Mouse (Mus musculus): ENCODE data around the gene Tmem63b. TPM values are rescaled to one million over a fixed set of nuclear protein-coding genes. Genes with fewer than 3 reads are reported as not detected.

The Tmem63b gene
- polyA plus RNA-seq, 1 experiment from 2014 or later = 177 TPM

GRCm38 (mm10) chr17:45685171-45686092 is 1.3 kb downstream of the Tmem63b start:
- peak; percentile 62 for ATAC-seq (replicated peaks)
- H3K36me3 ChIP-seq (replicated peaks) = no peaks in the 10 kb centered on the region
- under 1% methylated on average over 56 of the region's 58 CpGs for WGBS
- H3K4me1 ChIP-seq = peaks cover 41% of the 10 kb centered on the region
- H3K27me3 ChIP-seq (replicated peaks) = no peaks in the 10 kb centered on the region
- H3K27ac ChIP-seq = peak overlapping the region; percentile 94
- peak overlapping the region; percentile 95 for H3K9ac ChIP-seq
- peak overlapping the region; percentile 79 for H3K4me2 ChIP-seq
- H3K4me3 ChIP-seq = peak overlapping the region; percentile 99
- H3K9me3 ChIP-seq = no peaks in the 10 kb centered on the region

- Histone ChIP-seq H3K27ac (peak overlapping the region; percentile 94), H3K9ac (peak overlapping the region; percentile 95), H3K36me3 (replicated peaks) (no peaks in the 10 kb centered on the region), H3K4me1 (peaks cover 41% of the 10 kb centered on the region), H3K9me3 (no peaks in the 10 kb centered on the region), H3K4me3 (peak overlapping the region; percentile 99), H3K27me3 (replicated peaks) (no peaks in the 10 kb centered on the region), H3K4me2 (peak overlapping the region; percentile 79)
- WGBS = 28% methylated on average over 14 of the region's 14 CpGs
- ATAC-seq (replicated peaks) = peak; percentile 29
Measured at GRCm38 (mm10) chr17:45684667-45685131, 2.0 kb downstream of the Tmem63b start.

- Histone ChIP-seq H3K4me1 (peaks cover 40% of the 10 kb centered on the region), H3K4me3 (no peak overlapping the region), H3K4me2 (no peak overlapping the region), H3K36me3 (replicated peaks) (peaks cover 6% of the 10 kb centered on the region), H3K9me3 (no peaks in the 10 kb centered on the region), H3K9ac (no peak overlapping the region), H3K27me3 (replicated peaks) (no peaks in the 10 kb centered on the region), H3K27ac (no peak overlapping the region)
- 97% methylated on average over 4 of the region's 4 CpGs for WGBS
- no peak for ATAC-seq (replicated peaks)
Measured at GRCm38 (mm10) chr17:45682843-45683242, 3.9 kb downstream of the Tmem63b start.

GRCm38 (mm10) chr17:45681588-45681987 is 5.1 kb downstream of the Tmem63b start:
- H3K4me1 ChIP-seq = peaks cover 28% of the 10 kb centered on the region
- H3K9me3 ChIP-seq = no peaks in the 10 kb centered on the region
- H3K4me3 ChIP-seq = no peak overlapping the region
- 100% methylated on average over 1 of the region's 1 CpGs for WGBS
- H3K27me3 ChIP-seq (replicated peaks) = no peaks in the 10 kb centered on the region
- no peak overlapping the region for H3K9ac ChIP-seq
- no peak overlapping the region for H3K27ac ChIP-seq
- H3K4me2 ChIP-seq = no peak overlapping the region
- ATAC-seq (replicated peaks) = no peak
- peaks cover 14% of the 10 kb centered on the region for H3K36me3 ChIP-seq (replicated peaks)

GRCm38 (mm10) chr17:45680391-45680980 is 6.2 kb downstream of the Tmem63b start:
- Histone ChIP-seq H3K4me2 (peak overlapping the region; percentile 37), H3K9ac (peak overlapping the region; percentile 15), H3K27ac (peak overlapping the region; percentile 73), H3K36me3 (replicated peaks) (peaks cover 21% of the 10 kb centered on the region), H3K4me3 (peak overlapping the region; percentile 11), H3K27me3 (replicated peaks) (no peaks in the 10 kb centered on the region), H3K4me1 (peaks cover 28% of the 10 kb centered on the region), H3K9me3 (no peaks in the 10 kb centered on the region)
- peak; percentile 72 for ATAC-seq (replicated peaks)
- 47% methylated on average over 8 of the region's 8 CpGs for WGBS

- H3K4me1 ChIP-seq = peaks cover 12% of the 10 kb centered on the region
- no peaks in the 10 kb centered on the region for H3K27me3 ChIP-seq (replicated peaks)
- H3K36me3 ChIP-seq (replicated peaks) = peaks cover 40% of the 10 kb centered on the region
- H3K9ac ChIP-seq = no peak overlapping the region
- H3K4me3 ChIP-seq = no peak overlapping the region
- H3K4me2 ChIP-seq = no peak overlapping the region
- ATAC-seq (replicated peaks) = no peak
- WGBS = 29% methylated on average over 7 of the region's 7 CpGs
- no peaks in the 10 kb centered on the region for H3K9me3 ChIP-seq
- no peak overlapping the region for H3K27ac ChIP-seq
Measured at GRCm38 (mm10) chr17:45678106-45678505, 8.6 kb downstream of the Tmem63b start.

- H3K4me1 ChIP-seq = no peaks in the 10 kb centered on the region
- H3K4me3 ChIP-seq = no peak overlapping the region
- H3K4me2 ChIP-seq = no peak overlapping the region
- H3K9ac ChIP-seq = no peak overlapping the region
- 95% methylated on average over 2 of the region's 2 CpGs for WGBS
- H3K9me3 ChIP-seq = no peaks in the 10 kb centered on the region
- H3K36me3 ChIP-seq (replicated peaks) = peaks cover 77% of the 10 kb centered on the region
- no peak for ATAC-seq (replicated peaks)
- no peaks in the 10 kb centered on the region for H3K27me3 ChIP-seq (replicated peaks)
- no peak overlapping the region for H3K27ac ChIP-seq
Measured at GRCm38 (mm10) chr17:45672598-45672997, 14.1 kb downstream of the Tmem63b start.

- Histone ChIP-seq H3K27ac (no peak overlapping the region), H3K4me1 (no peaks in the 10 kb centered on the region), H3K4me3 (no peak overlapping the region), H3K36me3 (replicated peaks) (peaks cover 77% of the 10 kb centered on the region), H3K9ac (no peak overlapping the region), H3K4me2 (no peak overlapping the region), H3K9me3 (no peaks in the 10 kb centered on the region), H3K27me3 (replicated peaks) (no peaks in the 10 kb centered on the region)
- 92% methylated on average over 1 of the region's 1 CpGs for WGBS
- ATAC-seq (replicated peaks) = no peak
Measured at GRCm38 (mm10) chr17:45671821-45672220, 14.9 kb downstream of the Tmem63b start.

- peaks cover 62% of the 10 kb centered on the region for H3K36me3 ChIP-seq (replicated peaks)
- 90% methylated on average over 10 of the region's 10 CpGs for WGBS
- H3K4me3 ChIP-seq = no peak overlapping the region
- H3K27me3 ChIP-seq (replicated peaks) = no peaks in the 10 kb centered on the region
- no peak for ATAC-seq (replicated peaks)
- no peak overlapping the region for H3K9ac ChIP-seq
- no peak overlapping the region for H3K4me2 ChIP-seq
- H3K4me1 ChIP-seq = peaks cover 4% of the 10 kb centered on the region; the same call in 1 of the 2 replicates
- H3K27ac ChIP-seq = no peak overlapping the region
- no peaks in the 10 kb centered on the region for H3K9me3 ChIP-seq
Measured at GRCm38 (mm10) chr17:45667986-45668385, 18.7 kb downstream of the Tmem63b start.

- Histone ChIP-seq H3K4me3 (no peak overlapping the region), H3K27me3 (replicated peaks) (no peaks in the 10 kb centered on the region), H3K9me3 (no peaks in the 10 kb centered on the region), H3K27ac (no peak overlapping the region), H3K4me1 (peaks cover 4% of the 10 kb centered on the region; the same call in 1 of the 2 replicates), H3K36me3 (replicated peaks) (peaks cover 59% of the 10 kb centered on the region), H3K9ac (no peak overlapping the region), H3K4me2 (no peak overlapping the region)
- no peak for ATAC-seq (replicated peaks)
- 87% methylated on average over 10 of the region's 10 CpGs for WGBS
Measured at GRCm38 (mm10) chr17:45667481-45667880, 19.2 kb downstream of the Tmem63b start.

- H3K27me3 ChIP-seq (replicated peaks) = no peaks in the 10 kb centered on the region
- ATAC-seq (replicated peaks) = no peak
Measured at GRCm38 (mm10) chr17:45666091-45666490, 20.6 kb downstream of the Tmem63b start.

GRCm38 (mm10) chr17:45664608-45665007 is 22.1 kb downstream of the Tmem63b start:
- Histone ChIP-seq H3K27me3 (replicated peaks) (no peaks in the 10 kb centered on the region), H3K4me1 (peaks cover 4% of the 10 kb centered on the region; the same call in 1 of the 2 replicates), H3K9me3 (no peaks in the 10 kb centered on the region), H3K9ac (no peak overlapping the region), H3K36me3 (replicated peaks) (peaks cover 41% of the 10 kb centered on the region), H3K27ac (no peak overlapping the region), H3K4me2 (no peak overlapping the region), H3K4me3 (no peak overlapping the region)
- 90% methylated on average over 13 of the region's 13 CpGs for WGBS
- no peak for ATAC-seq (replicated peaks)

More at GRCm38 (mm10) chr17:45666091-45666490, 20.6 kb downstream of the Tmem63b start:
- whole genome bisulfite sequencing = 79% methylated on average over 11 of the region's 11 CpGs
- Histone ChIP-seq H3K4me3 (no peak overlapping the region), H3K4me1 (peaks cover 4% of the 10 kb centered on the region; the same call in 1 of the 2 replicates), H3K4me2 (no peak overlapping the region), H3K27ac (no peak overlapping the region), H3K36me3 (replicated peaks) (peaks cover 53% of the 10 kb centered on the region), H3K9ac (no peak overlapping the region), H3K9me3 (no peaks in the 10 kb centered on the region)

All from midbrain, embryonic 15.5 days (tissue).